Mouse (Mus musculus) thymus, adult 2 months (tissue): ENCODE data around the gene Tacc2. TPM values are rescaled to one million over a fixed set of nuclear protein-coding genes. Genes with fewer than 3 reads are reported as not detected.

Source experiments
- DNase-seq: peaks from one replicate; pipeline ENCODE4 v3.0.0; 2021
- H3K27ac ChIP-seq: fragments of 200-500 bp; 2 replicates; pipeline ENCODE4 v1.5.1; 2012; ENCODE audit warnings: low read length, control low read depth; ENCODE audit not compliant: control insufficient read depth, insufficient read depth
- H3K27me3 ChIP-seq: fragments of 200-500 bp; 2 replicates; pipeline ENCODE4 v1.6.1; 2012; ENCODE audit warnings: mild to moderate bottlenecking, low read length, moderate library complexity, mixed read lengths; ENCODE audit not compliant: control insufficient read depth, insufficient read depth
- H3K36me3 ChIP-seq: fragments of 200-500 bp; 2 replicates; pipeline ENCODE4 v1.6.1; 2012; ENCODE audit warnings: mild to moderate bottlenecking, low read length, moderate library complexity; ENCODE audit not compliant: control insufficient read depth, insufficient read depth
- H3K4me1 ChIP-seq: fragments of 200-500 bp; replicated peaks from 2 replicates; pipeline ENCODE4 v1.6.1; 2012; ENCODE audit warnings: low read length; ENCODE audit not compliant: control insufficient read depth, insufficient read depth
- H3K4me3 ChIP-seq: fragments of 200-500 bp; 2 replicates; pipeline ENCODE4 v1.5.1; 2012; ENCODE audit warnings: mild to moderate bottlenecking, low read length, control low read depth, moderate library complexity; ENCODE audit not compliant: control insufficient read depth, insufficient read depth
- CTCF ChIP-seq: fragments of 200-500 bp; IDR thresholded peaks from 2 replicates; pipeline ENCODE4 v1.5.1; 2012; ENCODE audit warnings: mild to moderate bottlenecking, control low read depth, low read length, moderate library complexity, borderline replicate concordance; ENCODE audit not compliant: control insufficient read depth, poor library complexity, insufficient read depth; ENCODE audit errors: extremely low read depth
- POLR2A ChIP-seq: fragments of 200-500 bp; IDR thresholded peaks from 2 replicates; pipeline ENCODE4 v1.6.1; 2012; ENCODE audit warnings: mild to moderate bottlenecking, low read length, control low read depth, moderate library complexity; ENCODE audit not compliant: control insufficient read depth, poor library complexity, insufficient read depth; ENCODE audit errors: extremely low read depth
- WGBS: fragments of 180-500 bp; shearing (Covaris S2); methylation state at CpG from one replicate; pipeline ENCODE4 v1.1.7; 2018; 5-methylcytosine and 5-hydroxymethylcytosine counted together
- polyA plus RNA-seq: library from polyadenylated mRNA; depleted of rRNA; stranded (reverse); fragments of >200 nt; gene quantifications from 2 replicates; pipeline ENCODE4 v1.2.3, GENCODE M21; 2012

Tacc2 gene
- polyA plus RNA-seq, 1 experiment, result 41.1 TPM

- no peak for TF ChIP-seq POLR2A
- TF ChIP-seq CTCF, result no peak
- no peaks in the 10 kb centered on the region for H3K4me1 ChIP-seq
- no peak overlapping the region for H3K4me3 ChIP-seq
- 96% methylated on average over 4 of the region's 4 CpGs for WGBS
- H3K27me3 ChIP-seq, result no peaks in the 10 kb centered on the region
- H3K36me3 ChIP-seq, result no peaks in the 10 kb centered on the region
- H3K27ac ChIP-seq, result no peak overlapping the region
- no peak for DNase-seq
These were observed 29.7 kb downstream of the Tacc2 start for GRCm38 (mm10) chr7:130606958-130607357.

DNA sequence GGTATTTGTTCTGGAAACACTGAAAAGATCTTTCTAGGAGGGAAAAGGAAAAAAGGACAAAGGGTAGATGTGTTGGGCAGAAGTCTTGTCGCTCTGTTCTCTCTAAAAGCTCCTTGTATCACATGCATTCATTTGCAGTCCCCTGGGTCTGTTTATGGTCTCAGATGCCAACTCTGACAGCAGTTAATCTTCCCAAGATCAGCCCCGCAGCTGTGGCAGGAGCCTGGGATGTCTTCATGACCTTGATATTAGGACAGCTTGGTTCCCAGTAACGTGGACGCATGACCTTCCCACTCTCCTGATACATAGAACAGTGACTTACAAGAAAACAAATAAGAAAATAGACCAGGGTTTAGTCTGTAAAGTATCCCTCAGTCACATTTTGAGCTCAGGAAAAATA is 36.7 kb downstream of the Tacc2 start:
- H3K36me3 ChIP-seq, result no peaks in the 10 kb centered on the region
- no peak for TF ChIP-seq CTCF
- no peak for TF ChIP-seq POLR2A
- H3K4me3 ChIP-seq, result no peak overlapping the region
- 82% methylated on average over 4 of the region's 4 CpGs for WGBS
- H3K4me1 ChIP-seq, result no peaks in the 10 kb centered on the region
- no peaks in the 10 kb centered on the region for H3K27me3 ChIP-seq
- DNase-seq, result no peak
- H3K27ac ChIP-seq, result no peak overlapping the region

DNA sequence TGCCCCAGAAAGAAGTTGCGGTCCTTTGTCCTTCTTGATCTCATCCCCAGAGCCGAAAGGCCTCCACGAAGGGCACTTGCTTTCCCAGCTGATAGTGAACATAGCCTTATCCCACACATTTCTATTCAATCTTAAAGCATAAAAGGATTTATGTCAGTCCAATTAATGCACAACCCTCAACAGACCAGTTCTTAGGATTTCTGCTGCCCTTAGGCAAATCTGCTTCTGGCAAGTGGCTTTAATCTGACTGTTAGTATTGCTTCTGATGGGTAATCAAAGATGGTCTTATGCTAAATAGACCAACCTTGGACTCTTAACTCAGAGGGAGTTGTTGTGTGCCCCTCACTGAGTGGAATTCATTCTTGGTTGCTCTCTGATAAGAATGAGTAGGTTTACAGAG is 40.4 kb downstream of the Tacc2 start:
- no peak for DNase-seq
- no peak overlapping the region for H3K27ac ChIP-seq
- no peaks in the 10 kb centered on the region for H3K4me1 ChIP-seq
- H3K27me3 ChIP-seq, result no peaks in the 10 kb centered on the region
- no peak overlapping the region for H3K4me3 ChIP-seq
- 96% methylated on average over 3 of the region's 3 CpGs for WGBS
- no peaks in the 10 kb centered on the region for H3K36me3 ChIP-seq
- TF ChIP-seq CTCF, result no peak
- TF ChIP-seq POLR2A, result no peak

DNA sequence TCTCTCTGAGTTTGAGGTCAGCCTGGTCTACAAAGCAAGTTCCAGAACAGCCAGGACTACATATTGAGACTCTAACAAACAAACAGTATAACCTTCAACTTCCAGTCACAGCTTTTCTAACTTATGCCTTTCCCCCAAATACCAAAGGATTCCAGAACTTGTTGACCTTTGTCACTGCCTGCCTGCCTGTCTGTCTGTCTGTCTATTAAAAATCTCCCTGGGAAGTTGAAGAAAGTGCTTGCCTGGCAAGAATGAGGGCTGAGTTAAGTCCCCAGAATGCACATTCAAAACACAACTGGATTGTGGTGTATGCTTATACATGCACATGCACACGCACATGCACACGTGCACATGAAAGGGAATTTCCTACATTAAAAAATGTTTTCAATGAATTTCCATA is 43.8 kb downstream of the Tacc2 start:
- no peak for DNase-seq
- Histone ChIP-seq H3K27me3 (no peaks in the 10 kb centered on the region), H3K36me3 (no peaks in the 10 kb centered on the region), H3K27ac (no peak overlapping the region), H3K4me1 (peaks cover 3% of the 10 kb centered on the region; the same call in 1 of the 2 replicates), H3K4me3 (no peak overlapping the region)
- 86% methylated on average over 2 of the region's 2 CpGs for WGBS
- TF ChIP-seq POLR2A, result no peak

DNA sequence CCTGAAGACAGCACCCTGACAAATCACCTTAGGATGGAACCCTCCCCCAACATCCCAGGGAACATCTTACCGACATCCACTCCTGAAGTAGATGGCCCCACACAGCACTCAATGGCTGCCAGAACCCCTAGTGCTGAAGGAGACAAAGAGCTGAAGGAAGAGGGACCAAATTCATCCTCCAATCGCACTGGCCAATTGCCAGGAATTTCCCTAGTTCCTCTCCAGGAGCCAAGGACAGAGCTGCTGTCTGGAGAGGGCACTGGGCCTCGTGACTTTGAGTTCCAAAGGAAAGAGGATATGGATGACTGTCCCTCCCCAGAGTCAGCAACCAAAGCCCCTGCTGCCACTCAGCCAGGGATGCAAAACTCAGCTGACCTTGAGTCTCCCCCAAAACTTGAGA is 44.7 kb downstream of the Tacc2 start:
- TF ChIP-seq POLR2A, result no peak
- no peak for TF ChIP-seq CTCF
- Histone ChIP-seq H3K36me3 (no peaks in the 10 kb centered on the region), H3K27ac (no peak overlapping the region), H3K4me1 (peaks cover 3% of the 10 kb centered on the region; the same call in 1 of the 2 replicates), H3K27me3 (no peaks in the 10 kb centered on the region), H3K4me3 (no peak overlapping the region)
- DNase-seq, result no peak
- 85% methylated on average over 3 of the region's 3 CpGs for WGBS

DNA sequence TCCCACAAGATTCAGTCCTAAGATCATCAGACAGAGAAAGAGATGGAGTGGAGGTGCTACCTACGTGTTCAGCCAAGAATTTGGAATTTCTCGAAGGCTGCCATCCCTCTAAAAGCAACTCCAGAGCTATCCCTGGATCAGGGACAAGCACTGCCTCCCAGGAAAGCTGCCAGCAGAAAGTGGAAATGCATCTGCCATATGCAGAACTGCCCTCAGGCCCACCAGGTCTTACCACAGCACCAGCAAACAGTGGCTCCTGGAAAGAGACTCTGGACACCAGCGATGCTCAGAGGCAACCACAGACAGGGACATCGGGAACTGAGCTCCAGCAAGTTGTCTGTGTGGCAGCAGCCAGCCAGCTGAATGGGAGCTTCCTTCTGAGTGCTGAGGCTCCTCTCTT is 45.1 kb downstream of the Tacc2 start:
- Histone ChIP-seq H3K4me1 (peaks cover 3% of the 10 kb centered on the region; the same call in 1 of the 2 replicates), H3K27ac (no peak overlapping the region), H3K27me3 (no peaks in the 10 kb centered on the region), H3K36me3 (no peaks in the 10 kb centered on the region), H3K4me3 (no peak overlapping the region)
- 92% methylated on average over 4 of the region's 4 CpGs for WGBS
- DNase-seq, result no peak
- TF ChIP-seq POLR2A (no peak), CTCF (no peak)

DNA sequence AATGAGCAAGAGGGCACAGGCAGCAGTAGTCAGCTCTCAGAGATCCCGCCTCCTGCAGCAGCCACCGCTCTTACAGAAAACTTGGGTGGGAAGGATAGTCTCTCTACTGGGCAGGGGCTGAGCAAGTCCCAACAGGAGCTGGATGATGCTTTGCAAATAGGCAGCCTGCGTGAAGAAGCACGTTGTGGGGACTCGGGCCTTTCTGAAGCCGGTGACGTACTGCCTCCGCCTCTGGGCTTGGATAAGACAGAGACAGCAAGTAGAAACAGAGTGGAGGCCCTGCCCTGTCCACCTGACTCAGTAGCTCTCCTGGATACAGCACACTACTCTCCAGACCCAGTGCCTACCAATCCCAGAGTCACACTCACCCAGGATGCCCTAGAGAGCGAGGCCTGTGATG is 47.1 kb downstream of the Tacc2 start:
- WGBS, result 95% methylated on average over 9 of the region's 9 CpGs
- Histone ChIP-seq H3K4me1 (peaks cover 3% of the 10 kb centered on the region; the same call in 1 of the 2 replicates), H3K27ac (no peak overlapping the region), H3K27me3 (no peaks in the 10 kb centered on the region), H3K36me3 (no peaks in the 10 kb centered on the region), H3K4me3 (no peak overlapping the region)
- TF ChIP-seq CTCF (no peak), POLR2A (no peak)
- DNase-seq, result no peak
